In the genomic region with DNA sequence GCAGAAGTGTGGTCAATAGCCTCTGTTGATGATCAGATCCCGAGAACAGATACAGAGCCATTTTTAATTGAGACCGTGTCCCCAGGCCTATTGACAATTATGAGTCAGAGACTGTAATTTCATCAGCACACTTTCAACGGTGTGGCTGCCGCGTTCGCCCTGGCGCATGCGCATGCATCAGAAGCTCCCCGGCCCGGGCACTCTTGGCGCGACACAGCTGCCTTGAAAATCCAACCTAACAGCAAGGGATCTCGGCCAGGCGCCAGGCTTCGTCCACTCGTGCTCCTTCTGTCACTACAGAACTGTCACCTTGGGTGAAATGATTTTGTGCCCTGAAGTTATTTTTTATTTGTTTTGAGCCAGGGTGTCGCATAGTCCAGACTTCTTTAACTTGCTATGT, we compare ENCODE assay signal across 13 mouse cellular contexts.
"Had no signal": no experiment of that assay in that cellular context is flagged by ENCODE, and none has a peak within 500 bp of the region (broad histone marks: within the 10 kb centered on the region; RNA-seq: fewer than 3 reads in every experiment).

No protein-coding gene starts in this region.

- H3K36me3 ChIP-seq: liver, embryonic 13.5 days had no signal

- H3K27me3 ChIP-seq: liver, embryonic 13.5 days had no signal

- DNase-seq: kidney, adult 9 months; kidney, postnatal 25 days; layer of hippocampus, adult 9-11 months; liver, embryonic 13.5 days; lung, adult 2 months; lung, postnatal 14 days; lung, postnatal 4 days; midbrain, embryonic 14.5 days; right cerebral cortex, postnatal 4 days; thymus, postnatal 25 days had no signal

- H3K27ac ChIP-seq: kidney, postnatal 0 days; layer of hippocampus, adult 2 months; left cerebral cortex, adult 2 months; liver, embryonic 13.5 days had no signal

- H3K9ac ChIP-seq: liver, embryonic 13.5 days had no signal

- H3K4me3 ChIP-seq: layer of hippocampus, adult 2 months; left cerebral cortex, adult 2 months; liver, embryonic 13.5 days had no signal

- H3K4me1 ChIP-seq: liver, embryonic 13.5 days had no signal
